Mouse (Mus musculus): Measurements from ENCODE around the gene Lamb2. TPM values are rescaled to one million over a fixed set of nuclear protein-coding genes. Genes with fewer than 3 reads are reported as not detected.

Gene Lamb2
- polyA plus RNA-seq, 1 experiment from 2014 or later, result 8.9 TPM

DNA sequence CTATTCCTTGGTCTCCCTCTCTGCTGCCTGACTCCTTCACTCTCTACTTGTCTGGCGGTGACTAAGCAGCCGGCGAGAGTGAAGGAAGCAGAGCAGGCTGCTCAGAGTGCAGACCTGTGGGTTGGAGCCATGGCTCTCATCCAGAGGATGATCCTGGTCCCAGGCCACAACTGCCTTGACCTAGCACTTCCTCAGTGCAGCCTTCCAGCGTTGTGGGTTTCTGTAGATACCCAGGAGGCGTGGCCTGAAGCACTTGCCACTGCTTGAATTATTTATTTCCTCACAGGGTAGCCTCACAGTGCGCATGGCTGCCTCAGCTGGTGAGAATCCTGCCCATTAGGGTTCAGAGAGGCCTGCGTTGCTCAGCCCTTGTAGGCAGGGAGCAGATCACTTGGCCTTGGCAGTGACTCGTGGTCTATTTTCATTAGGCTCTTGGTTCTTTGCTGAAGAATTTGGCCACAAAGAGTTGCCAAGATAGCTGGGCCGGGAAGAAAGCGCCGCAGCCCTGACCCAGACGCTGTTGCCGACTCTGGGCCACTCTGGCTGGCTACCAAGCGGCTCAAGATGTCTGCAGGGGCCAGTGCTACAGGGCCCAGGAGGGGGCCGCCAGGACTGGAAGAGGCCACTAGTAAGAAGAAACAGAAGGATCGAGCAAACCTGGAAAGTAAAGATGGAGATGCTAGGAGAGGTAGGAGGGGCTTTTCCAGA, 12.7 kb downstream of the Lamb2 start:
- Histone ChIP-seq H3K27ac (ENCODE audit: low read depth, low read length) (peak overlapping the region; percentile 0; the same call in 1 of the 2 replicates), H3K4me2 (replicated peaks; ENCODE audit: low read depth) (peak overlapping the region; percentile 83), H3K36me3 (ENCODE audit: control insufficient read depth, insufficient read depth) (peaks cover 65% of the 10 kb centered on the region), H3K4me1 (replicated peaks; ENCODE audit: control insufficient read depth, insufficient read depth, low read length) (no peaks in the 10 kb centered on the region; the same call in 1 of the 2 replicates), H3K27me3 (replicated peaks; ENCODE audit: control insufficient read depth, insufficient read depth, low read length) (no peaks in the 10 kb centered on the region), H3K9ac (ENCODE audit: low read depth, low read length) (no peak overlapping the region), H3K4me3 (ENCODE audit: low read depth, low read length) (no peak overlapping the region), H3K9me3 (ENCODE audit: control insufficient read depth) (no peaks in the 10 kb centered on the region)
- ATAC-seq, result no peak
- TF ChIP-seq CTCF (IDR thresholded peaks at IDR 0.05; ENCODE audit: low read depth), result no peak
- WGBS, result 71% methylated on average over 16 of the region's 16 CpGs

- Histone ChIP-seq H3K4me3 (ENCODE audit: low read depth, low read length) (no peak overlapping the region), H3K9me3 (ENCODE audit: control insufficient read depth) (no peaks in the 10 kb centered on the region), H3K36me3 (ENCODE audit: control insufficient read depth, insufficient read depth) (peaks cover 70% of the 10 kb centered on the region), H3K9ac (ENCODE audit: low read depth, low read length) (no peak overlapping the region), H3K4me2 (replicated peaks; ENCODE audit: low read depth) (no peak overlapping the region), H3K27me3 (replicated peaks; ENCODE audit: control insufficient read depth, insufficient read depth, low read length) (no peaks in the 10 kb centered on the region), H3K4me1 (replicated peaks; ENCODE audit: control insufficient read depth, insufficient read depth, low read length) (no peaks in the 10 kb centered on the region; the same call in 1 of the 2 replicates), H3K27ac (ENCODE audit: low read depth, low read length) (no peak overlapping the region)
- no peak for ATAC-seq
- WGBS, result 96% methylated on average over 8 of the region's 8 CpGs
- no peak for TF ChIP-seq CTCF (IDR thresholded peaks at IDR 0.05; ENCODE audit: low read depth)
Observed at GRCm38 (mm10) chr9:108493246-108493645, 13.7 kb downstream of the Lamb2 start.

- Histone ChIP-seq H3K4me1 (replicated peaks; ENCODE audit: control insufficient read depth, insufficient read depth, low read length) (no peaks in the 10 kb centered on the region; the same call in 1 of the 2 replicates), H3K4me2 (replicated peaks; ENCODE audit: low read depth) (no peak overlapping the region), H3K9me3 (ENCODE audit: control insufficient read depth) (no peaks in the 10 kb centered on the region), H3K4me3 (ENCODE audit: low read depth, low read length) (no peak overlapping the region), H3K9ac (ENCODE audit: low read depth, low read length) (no peak overlapping the region), H3K27ac (ENCODE audit: low read depth, low read length) (no peak overlapping the region), H3K27me3 (replicated peaks; ENCODE audit: control insufficient read depth, insufficient read depth, low read length) (no peaks in the 10 kb centered on the region), H3K36me3 (ENCODE audit: control insufficient read depth, insufficient read depth) (peaks cover 70% of the 10 kb centered on the region)
- 95% methylated on average over 19 of the region's 19 CpGs for WGBS
- TF ChIP-seq CTCF (IDR thresholded peaks at IDR 0.05; ENCODE audit: low read depth), result no peak
- ATAC-seq, result no peak
Observed at GRCm38 (mm10) chr9:108494146-108494825, 14.8 kb downstream of the Lamb2 start.

DNA sequence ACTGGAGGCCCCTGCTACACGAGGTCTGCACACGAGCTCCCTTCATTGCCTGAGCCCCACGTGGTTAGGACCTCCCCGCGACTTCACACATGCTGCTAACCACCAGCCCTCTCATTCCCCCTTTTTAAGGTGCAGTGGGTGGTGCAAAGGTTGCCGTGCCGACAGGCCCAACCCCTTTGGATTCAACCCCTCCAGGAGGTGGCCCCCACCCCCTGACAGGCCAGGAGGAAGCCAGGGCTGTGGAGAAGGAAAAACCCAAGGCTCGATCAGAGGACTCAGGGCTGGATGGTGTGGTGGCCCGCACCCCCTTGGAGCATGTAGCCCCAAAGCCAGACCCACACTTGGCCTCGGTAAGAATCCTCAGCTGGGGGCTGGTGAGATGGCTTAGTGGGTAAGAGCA, 15.4 kb downstream of the Lamb2 start:
- H3K4me3 ChIP-seq (ENCODE audit: low read depth, low read length), result no peak overlapping the region
- H3K27me3 ChIP-seq (replicated peaks; ENCODE audit: control insufficient read depth, insufficient read depth, low read length), result no peaks in the 10 kb centered on the region
- no peak overlapping the region for H3K4me2 ChIP-seq (replicated peaks; ENCODE audit: low read depth)
- no peak overlapping the region for H3K9ac ChIP-seq (ENCODE audit: low read depth, low read length)
- ATAC-seq, result no peak
- H3K36me3 ChIP-seq (ENCODE audit: control insufficient read depth, insufficient read depth), result peaks cover 74% of the 10 kb centered on the region
- H3K27ac ChIP-seq (ENCODE audit: low read depth, low read length), result no peak overlapping the region
- no peaks in the 10 kb centered on the region; the same call in 1 of the 2 replicates for H3K4me1 ChIP-seq (replicated peaks; ENCODE audit: control insufficient read depth, insufficient read depth, low read length)
- 84% methylated on average over 10 of the region's 10 CpGs for WGBS
- TF ChIP-seq CTCF (IDR thresholded peaks at IDR 0.05; ENCODE audit: low read depth), result no peak
- H3K9me3 ChIP-seq (ENCODE audit: control insufficient read depth), result no peaks in the 10 kb centered on the region

DNA sequence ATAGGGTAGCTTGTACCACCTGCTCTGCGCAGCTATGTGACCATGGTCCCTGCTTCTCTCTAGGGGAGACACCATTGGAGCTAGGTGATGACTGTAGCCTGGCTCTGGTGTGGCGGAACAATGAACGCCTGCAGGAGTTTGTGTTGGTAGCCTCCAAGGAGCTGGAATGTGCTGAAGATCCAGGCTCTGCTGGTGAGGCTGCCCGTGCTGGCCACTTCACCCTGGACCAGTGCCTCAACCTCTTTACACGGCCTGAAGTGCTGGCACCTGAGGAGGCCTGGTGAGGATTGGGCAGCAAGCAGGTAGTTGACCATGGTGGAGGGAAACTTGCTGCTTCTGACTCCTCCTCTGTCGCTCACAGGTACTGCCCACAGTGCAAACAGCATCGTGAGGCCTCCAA, 19.7 kb downstream of the Lamb2 start:
- Histone ChIP-seq H3K9me3 (ENCODE audit: control insufficient read depth) (no peaks in the 10 kb centered on the region), H3K4me2 (replicated peaks; ENCODE audit: low read depth) (no peak overlapping the region), H3K27ac (ENCODE audit: low read depth, low read length) (no peak overlapping the region), H3K4me3 (ENCODE audit: low read depth, low read length) (no peak overlapping the region), H3K27me3 (replicated peaks; ENCODE audit: control insufficient read depth, insufficient read depth, low read length) (no peaks in the 10 kb centered on the region), H3K9ac (ENCODE audit: low read depth, low read length) (no peak overlapping the region), H3K4me1 (replicated peaks; ENCODE audit: control insufficient read depth, insufficient read depth, low read length) (no peaks in the 10 kb centered on the region), H3K36me3 (ENCODE audit: control insufficient read depth, insufficient read depth) (peaks cover 87% of the 10 kb centered on the region)
- ATAC-seq, result no peak
- 92% methylated on average over 7 of the region's 7 CpGs for WGBS
- no peak for TF ChIP-seq CTCF (IDR thresholded peaks at IDR 0.05; ENCODE audit: low read depth)

- no peak for TF ChIP-seq CTCF (IDR thresholded peaks at IDR 0.05; ENCODE audit: low read depth)
- ATAC-seq, result no peak
- no peak overlapping the region for H3K27ac ChIP-seq (ENCODE audit: low read depth, low read length)
- peaks cover 80% of the 10 kb centered on the region for H3K36me3 ChIP-seq (ENCODE audit: control insufficient read depth, insufficient read depth)
- no peaks in the 10 kb centered on the region for H3K9me3 ChIP-seq (ENCODE audit: control insufficient read depth)
- no peaks in the 10 kb centered on the region for H3K4me1 ChIP-seq (replicated peaks; ENCODE audit: control insufficient read depth, insufficient read depth, low read length)
- no peak overlapping the region for H3K9ac ChIP-seq (ENCODE audit: low read depth, low read length)
- no peaks in the 10 kb centered on the region for H3K27me3 ChIP-seq (replicated peaks; ENCODE audit: control insufficient read depth, insufficient read depth, low read length)
- no peak overlapping the region for H3K4me3 ChIP-seq (ENCODE audit: low read depth, low read length)
- 94% methylated on average over 15 of the region's 15 CpGs for WGBS
- no peak overlapping the region for H3K4me2 ChIP-seq (replicated peaks; ENCODE audit: low read depth)
Observed at GRCm38 (mm10) chr9:108499943-108500342, 20.4 kb downstream of the Lamb2 start.

Data from intestine, postnatal 0 days (tissue).